Mouse (Mus musculus) forebrain, embryonic 13.5 days (tissue): ENCODE measurements around the gene Dnase1l2. TPM values are rescaled to one million over a fixed set of nuclear protein-coding genes. Genes with fewer than 3 reads are reported as not detected.
"Not testable (repeated sequence)": the region's sequence is repeated elsewhere in the genome, so short reads cannot be mapped to it uniquely, and the experiment has no call there.

Experiments
- ATAC-seq: fragments of 200-750 bp; cut with Nextera tagmentation; 2 replicates; pipeline ENCODE4 v1.8.0; 2017
- H3K27ac ChIP-seq: fragments of 300-500 bp; sonication (generic); 2 replicates; pipeline ENCODE4 v1.5.1; 2015; ENCODE audit warnings: inconsistent platforms, mild to moderate bottlenecking, moderate library complexity
- H3K27me3 ChIP-seq: fragments of 300-500 bp; sonication (generic); 2 replicates; pipeline ENCODE4 v1.6.1; 2015; ENCODE audit warnings: mild to moderate bottlenecking, inconsistent platforms
- H3K36me3 ChIP-seq: fragments of 300-500 bp; sonication (generic); 2 replicates; pipeline ENCODE4 v1.6.1; 2015; ENCODE audit warnings: mild to moderate bottlenecking, inconsistent platforms; ENCODE audit not compliant: poor library complexity, severe bottlenecking
- H3K4me1 ChIP-seq: fragments of 300-500 bp; sonication (generic); 2 replicates; pipeline ENCODE4 v1.6.1; 2015; ENCODE audit warnings: inconsistent platforms
- H3K4me2 ChIP-seq: fragments of 300-500 bp; sonication (generic); 2 replicates; pipeline ENCODE4 v1.6.1; 2015; ENCODE audit warnings: inconsistent platforms, mild to moderate bottlenecking, moderate library complexity
- H3K4me3 ChIP-seq: fragments of 300-500 bp; sonication (generic); 2 replicates; pipeline ENCODE4 v1.5.1; 2015; ENCODE audit warnings: mild to moderate bottlenecking, inconsistent platforms
- H3K9ac ChIP-seq: fragments of 300-500 bp; sonication (generic); 2 replicates; pipeline ENCODE4 v1.6.1; 2015; ENCODE audit warnings: mild to moderate bottlenecking, inconsistent platforms
- H3K9me3 ChIP-seq: fragments of 300-500 bp; sonication (generic); replicated peaks from 2 replicates; pipeline ENCODE4 v1.6.1; 2016; ENCODE audit warnings: inconsistent platforms
- WGBS: fragments of 180-500 bp; shearing (Covaris S2); methylation state at CpG from one replicate; pipeline ENCODE4 v1.1.7; 2015; 5-methylcytosine and 5-hydroxymethylcytosine counted together
- polyA plus RNA-seq: library from polyadenylated mRNA; unstranded; fragments of >200 nt; fragmentation: Nextera tagmentation; extraction: Ambion mirVana; gene quantifications from 2 replicates; pipeline ENCODE4 v1.2.1, GENCODE M21; 2015

Dnase1l2 gene
- polyA plus RNA-seq, 1 experiment from 2014 or later = 4.4 TPM

GRCm38 (mm10) chr17:24446590-24446989, 3.7 kb upstream of the Dnase1l2 start:
- Histone ChIP-seq H3K4me1 (no peaks in the 10 kb centered on the region), H3K4me2 (no peak overlapping the region), H3K27me3 (no peaks in the 10 kb centered on the region), H3K4me3 (no peak overlapping the region), H3K9ac (no peak overlapping the region), H3K36me3 (peaks cover 99% of the 10 kb centered on the region), H3K27ac (no peak overlapping the region), H3K9me3 (no peaks in the 10 kb centered on the region)
- ATAC-seq = no peak
- WGBS = 97% methylated on average over 8 of the region's 8 CpGs

- Histone ChIP-seq H3K36me3 (peaks cover 99% of the 10 kb centered on the region), H3K9ac (no peak overlapping the region), H3K9me3 (no peaks in the 10 kb centered on the region), H3K4me1 (no peaks in the 10 kb centered on the region), H3K4me2 (no peak overlapping the region), H3K27ac (no peak overlapping the region), H3K4me3 (no peak overlapping the region), H3K27me3 (no peaks in the 10 kb centered on the region)
- 94% methylated on average over 4 of the region's 4 CpGs for WGBS
- ATAC-seq = no peak
Measured at GRCm38 (mm10) chr17:24443409-24443808, 504 bp upstream of the Dnase1l2 start.

GRCm38 (mm10) chr17:24442107-24442506, 798 bp downstream of the Dnase1l2 start:
- peaks cover 99% of the 10 kb centered on the region for H3K36me3 ChIP-seq
- no peak for ATAC-seq

GRCm38 (mm10) chr17:24441148-24441547, 1.8 kb downstream of the Dnase1l2 start:
- H3K27me3 ChIP-seq = no peaks in the 10 kb centered on the region
- H3K9me3 ChIP-seq = no peaks in the 10 kb centered on the region
- H3K4me2 ChIP-seq = no peak overlapping the region
- no peaks in the 10 kb centered on the region for H3K4me1 ChIP-seq
- no peak overlapping the region for H3K9ac ChIP-seq
- no peak for ATAC-seq
- H3K4me3 ChIP-seq = no peak overlapping the region
- H3K27ac ChIP-seq = no peak overlapping the region
- H3K36me3 ChIP-seq = peaks cover 93% of the 10 kb centered on the region
- WGBS = 54% methylated on average over 2 of the region's 2 CpGs

More at GRCm38 (mm10) chr17:24442107-24442506, 798 bp downstream of the Dnase1l2 start:
- 90% methylated on average over 14 of the region's 14 CpGs for WGBS
- H3K9me3 ChIP-seq = no peaks in the 10 kb centered on the region
- H3K9ac ChIP-seq = no peak overlapping the region
- H3K27me3 ChIP-seq = no peaks in the 10 kb centered on the region
- no peak overlapping the region for H3K4me2 ChIP-seq
- H3K27ac ChIP-seq = no peak overlapping the region
- H3K4me1 ChIP-seq = no peaks in the 10 kb centered on the region
- no peak overlapping the region for H3K4me3 ChIP-seq

- Histone ChIP-seq H3K4me3 (no peak overlapping the region), H3K4me2 (no peak overlapping the region), H3K36me3 (peaks cover 91% of the 10 kb centered on the region), H3K9ac (no peak overlapping the region), H3K4me1 (no peaks in the 10 kb centered on the region), H3K9me3 (no peaks in the 10 kb centered on the region), H3K27me3 (no peaks in the 10 kb centered on the region), H3K27ac (no peak overlapping the region)
- WGBS = 89% methylated on average over 8 of the region's 8 CpGs
- no peak for ATAC-seq
Measured at GRCm38 (mm10) chr17:24440377-24440776, 2.5 kb downstream of the Dnase1l2 start.

- H3K27me3 ChIP-seq = no peaks in the 10 kb centered on the region
- H3K4me2 ChIP-seq = no peak overlapping the region
- 78% methylated on average over 5 of the region's 5 CpGs for WGBS
- no peaks in the 10 kb centered on the region for H3K4me1 ChIP-seq
- H3K9me3 ChIP-seq = no peaks in the 10 kb centered on the region
- no peak overlapping the region for H3K9ac ChIP-seq
- peak; percentile 59 for ATAC-seq
- no peak overlapping the region for H3K27ac ChIP-seq
- H3K4me3 ChIP-seq = no peak overlapping the region
- peaks cover 73% of the 10 kb centered on the region for H3K36me3 ChIP-seq
Measured at GRCm38 (mm10) chr17:24437016-24437415, 5.9 kb downstream of the Dnase1l2 start.

GRCm38 (mm10) chr17:24429201-24429983, 13.5 kb downstream of the Dnase1l2 start:
- H3K4me1 ChIP-seq = peaks cover 14% of the 10 kb centered on the region
- no peak overlapping the region for H3K27ac ChIP-seq
- no peaks in the 10 kb centered on the region for H3K9me3 ChIP-seq
- H3K4me2 ChIP-seq = no peak overlapping the region
- no peak overlapping the region for H3K9ac ChIP-seq
- H3K36me3 ChIP-seq = peaks cover 17% of the 10 kb centered on the region
- no peaks in the 10 kb centered on the region for H3K27me3 ChIP-seq
- H3K4me3 ChIP-seq = no peak overlapping the region
- WGBS = 88% methylated on average over 14 of the region's 14 CpGs
- no peak for ATAC-seq

GRCm38 (mm10) chr17:24427170-24427557, 15.7 kb downstream of the Dnase1l2 start:
- H3K9ac ChIP-seq = peak overlapping the region; percentile 85
- 4% methylated on average over 8 of the region's 8 CpGs for WGBS
- H3K36me3 ChIP-seq = peaks cover 32% of the 10 kb centered on the region
- H3K4me1 ChIP-seq = peaks cover 14% of the 10 kb centered on the region
- H3K9me3 ChIP-seq = no peaks in the 10 kb centered on the region
- ATAC-seq = no peak
- H3K27ac ChIP-seq = peak overlapping the region; percentile 91
- peak overlapping the region; percentile 60 for H3K4me3 ChIP-seq
- peak overlapping the region; percentile 70 for H3K4me2 ChIP-seq
- H3K27me3 ChIP-seq = no peaks in the 10 kb centered on the region

- no peaks in the 10 kb centered on the region for H3K27me3 ChIP-seq
- peak within 1 kb of the TSS; percentile 70 for H3K4me2 ChIP-seq
- peak; percentile 98 for ATAC-seq
- H3K27ac ChIP-seq = peak within 1 kb of the TSS; percentile 91
- peak within 1 kb of the TSS; percentile 60 for H3K4me3 ChIP-seq
- peaks cover 14% of the 10 kb centered on the region for H3K4me1 ChIP-seq
- no peaks in the 10 kb centered on the region for H3K9me3 ChIP-seq
- peak within 1 kb of the TSS; percentile 85 for H3K9ac ChIP-seq
- peaks cover 38% of the 10 kb centered on the region for H3K36me3 ChIP-seq
- WGBS = under 1% methylated on average over 46 of the region's 48 CpGs
Measured at GRCm38 (mm10) chr17:24426471-24427169, 16.3 kb downstream of the Dnase1l2 start, which contains the start of gene Eci1. TSS of gene Eci1 (plus strand) at chr17:24426641.

- H3K4me3 ChIP-seq = peak overlapping the region; percentile 60; the same call in 1 of the 2 replicates
- H3K4me2 ChIP-seq = peak overlapping the region; percentile 70
- H3K4me1 ChIP-seq = peaks cover 14% of the 10 kb centered on the region
Measured at GRCm38 (mm10) chr17:24425905-24426304, 17.0 kb downstream of the Dnase1l2 start.

GRCm38 (mm10) chr17:24425326-24425725, 17.6 kb downstream of the Dnase1l2 start:
- 97% methylated on average over 5 of the region's 8 CpGs for WGBS

More at GRCm38 (mm10) chr17:24425905-24426304, 17.0 kb downstream of the Dnase1l2 start:
- Histone ChIP-seq H3K9me3 (no peaks in the 10 kb centered on the region), H3K27me3 (no peaks in the 10 kb centered on the region), H3K9ac (no peak overlapping the region), H3K36me3 (peaks cover 45% of the 10 kb centered on the region), H3K27ac (peak overlapping the region; percentile 91)
- 93% methylated on average over 7 of the region's 7 CpGs for WGBS
- no peak for ATAC-seq

GRCm38 (mm10) chr17:24424489-24424888, 18.4 kb downstream of the Dnase1l2 start:
- Histone ChIP-seq H3K9ac (no peak overlapping the region), H3K9me3 (no peaks in the 10 kb centered on the region), H3K4me1 (peaks cover 14% of the 10 kb centered on the region), H3K36me3 (peaks cover 59% of the 10 kb centered on the region), H3K4me2 (no peak overlapping the region), H3K4me3 (no peak overlapping the region), H3K27ac (no peak overlapping the region), H3K27me3 (no peaks in the 10 kb centered on the region)
- 94% methylated on average over 5 of the region's 5 CpGs for WGBS
- ATAC-seq = no peak

More at GRCm38 (mm10) chr17:24425326-24425725, 17.6 kb downstream of the Dnase1l2 start:
- Histone ChIP-seq H3K36me3 (peaks cover 51% of the 10 kb centered on the region), H3K4me1 (peaks cover 14% of the 10 kb centered on the region)
- H3K4me2 ChIP-seq, H3K9ac ChIP-seq, H3K4me3 ChIP-seq, H3K27ac ChIP-seq, H3K27me3 ChIP-seq, ATAC-seq, H3K9me3 ChIP-seq: not testable (repeated sequence)
